Mouse (Mus musculus) hindbrain, embryonic 16.5 days (tissue): Measurements from ENCODE around the gene Rps6kc1. TPM values are rescaled to one million over a fixed set of nuclear protein-coding genes. Genes with fewer than 3 reads are reported as not detected.
A peak's percentile ranks its signal among the peaks of the same experiment; 100 is the strongest.

Source experiments
- ATAC-seq: fragments of 200-750 bp; cut with Nextera tagmentation; 2 replicates; pipeline ENCODE4 v1.8.0; 2017; ENCODE audit warnings: moderate TSS enrichment, moderate library complexity
- H3K27ac ChIP-seq: fragments of 300-500 bp; sonication (generic); 2 replicates; pipeline ENCODE4 v1.5.1; 2014; ENCODE audit warnings: low read depth, mild to moderate bottlenecking, control low read depth, low read length, moderate library complexity
- H3K27me3 ChIP-seq: fragments of 300-500 bp; sonication (generic); replicated peaks from 2 replicates; pipeline ENCODE4 v1.6.1; 2014; ENCODE audit warnings: low read length; ENCODE audit not compliant: control insufficient read depth, insufficient read depth
- H3K36me3 ChIP-seq: fragments of 300-500 bp; sonication (generic); 2 replicates; pipeline ENCODE4 v1.6.1; 2014; ENCODE audit warnings: mild to moderate bottlenecking, low read length, moderate library complexity, mixed read lengths; ENCODE audit not compliant: control insufficient read depth, insufficient read depth
- H3K4me1 ChIP-seq: fragments of 300-500 bp; sonication (generic); 2 replicates; pipeline ENCODE4 v1.6.1; 2014; ENCODE audit warnings: low read depth, low read length; ENCODE audit not compliant: control insufficient read depth, insufficient read depth
- H3K4me2 ChIP-seq: fragments of 300-500 bp; sonication (generic); 2 replicates; pipeline ENCODE4 v1.6.1; 2014; ENCODE audit warnings: mild to moderate bottlenecking, low read length, control low read depth, moderate library complexity
- H3K4me3 ChIP-seq: fragments of 300-500 bp; sonication (generic); 2 replicates; pipeline ENCODE4 v1.5.1; 2014; ENCODE audit warnings: mild to moderate bottlenecking, low read length, control low read depth, moderate library complexity
- H3K9ac ChIP-seq: fragments of 300-500 bp; sonication (generic); 2 replicates; pipeline ENCODE4 v1.6.1; 2014; ENCODE audit warnings: low read depth, mild to moderate bottlenecking, control low read depth, low read length, moderate library complexity
- H3K9me3 ChIP-seq: fragments of 300-500 bp; sonication (generic); 2 replicates; pipeline ENCODE4 v1.6.1; 2014; ENCODE audit warnings: mild to moderate bottlenecking, low read length, moderate library complexity; ENCODE audit not compliant: control insufficient read depth
- WGBS: fragments of 180-500 bp; shearing (Covaris S2); extraction: QIAGEN DNeasy Blood & Tissue Kit; methylation state at CpG from one replicate; pipeline ENCODE4 v1.1.7; 2014; 5-methylcytosine and 5-hydroxymethylcytosine counted together
- polyA plus RNA-seq: library from polyadenylated mRNA; unstranded; fragments of >200 nt; fragmentation: Nextera tagmentation; extraction: Ambion mirVana; gene quantifications from 2 replicates; pipeline ENCODE4 v1.2.1, GENCODE M21; 2015

Gene Rps6kc1
- polyA plus RNA-seq, 1 experiment from 2014 or later: 28.4 TPM

GRCm38 (mm10) chr1:190834201-190834907 is 77.2 kb downstream of the Rps6kc1 start:
- WGBS: 77% methylated on average over 7 of the region's 7 CpGs
- Histone ChIP-seq H3K27me3 (no peaks in the 10 kb centered on the region), H3K4me2 (no peak overlapping the region), H3K9ac (no peak overlapping the region), H3K9me3 (no peaks in the 10 kb centered on the region), H3K36me3 (no peaks in the 10 kb centered on the region), H3K27ac (no peak overlapping the region), H3K4me3 (no peak overlapping the region), H3K4me1 (no peaks in the 10 kb centered on the region)
- ATAC-seq: no peak

GRCm38 (mm10) chr1:190832965-190833630 is 78.5 kb downstream of the Rps6kc1 start:
- no peak overlapping the region for H3K4me3 ChIP-seq
- H3K4me1 ChIP-seq: no peaks in the 10 kb centered on the region
- H3K27ac ChIP-seq: no peak overlapping the region
- 94% methylated on average over 8 of the region's 8 CpGs for WGBS
- no peaks in the 10 kb centered on the region for H3K36me3 ChIP-seq
- H3K9ac ChIP-seq: no peak overlapping the region
- no peak for ATAC-seq
- H3K9me3 ChIP-seq: no peaks in the 10 kb centered on the region
- H3K4me2 ChIP-seq: no peak overlapping the region
- H3K27me3 ChIP-seq: no peaks in the 10 kb centered on the region

GRCm38 (mm10) chr1:190831839-190832497 is 79.6 kb downstream of the Rps6kc1 start:
- ATAC-seq: peak; percentile 24; the same call in 1 of the 2 replicates
- Histone ChIP-seq H3K27me3 (no peaks in the 10 kb centered on the region), H3K4me3 (no peak overlapping the region), H3K9ac (no peak overlapping the region), H3K36me3 (no peaks in the 10 kb centered on the region), H3K9me3 (no peaks in the 10 kb centered on the region), H3K4me2 (no peak overlapping the region), H3K4me1 (no peaks in the 10 kb centered on the region), H3K27ac (no peak overlapping the region)
- WGBS: 60% methylated on average over 10 of the region's 10 CpGs

DNA sequence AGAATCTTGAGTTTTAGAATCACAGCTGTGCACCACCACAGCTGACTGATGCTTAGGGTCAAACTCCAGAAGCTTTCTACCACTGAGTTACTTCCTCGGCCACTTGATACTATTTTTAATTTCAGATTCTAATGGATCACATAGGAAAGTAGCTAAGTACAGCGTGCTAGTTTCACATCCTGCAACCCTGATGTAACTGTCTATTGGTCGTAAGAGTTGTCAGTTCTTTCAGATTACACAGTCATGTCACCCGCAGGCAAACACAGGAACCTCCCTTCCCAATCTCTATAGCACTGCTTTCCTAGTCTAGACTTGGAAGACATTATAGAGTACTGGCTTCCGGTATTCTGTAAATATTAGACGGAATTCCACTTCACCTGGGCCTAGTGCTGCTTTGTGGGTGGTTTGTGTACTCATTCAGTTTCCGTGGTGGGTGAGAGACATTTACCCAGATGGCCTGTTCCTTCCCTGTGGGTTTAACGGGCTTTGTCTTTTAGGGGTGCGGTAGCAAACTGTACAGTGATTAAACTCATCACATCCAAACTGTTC is 85.0 kb downstream of the Rps6kc1 start:
- no peak overlapping the region for H3K27ac ChIP-seq
- H3K4me2 ChIP-seq: no peak overlapping the region
- H3K27me3 ChIP-seq: no peaks in the 10 kb centered on the region
- no peaks in the 10 kb centered on the region for H3K36me3 ChIP-seq
- no peak for ATAC-seq
- no peaks in the 10 kb centered on the region for H3K9me3 ChIP-seq
- H3K4me3 ChIP-seq: no peak overlapping the region
- H3K4me1 ChIP-seq: no peaks in the 10 kb centered on the region
- no peak overlapping the region for H3K9ac ChIP-seq
- WGBS: 92% methylated on average over 9 of the region's 9 CpGs

DNA sequence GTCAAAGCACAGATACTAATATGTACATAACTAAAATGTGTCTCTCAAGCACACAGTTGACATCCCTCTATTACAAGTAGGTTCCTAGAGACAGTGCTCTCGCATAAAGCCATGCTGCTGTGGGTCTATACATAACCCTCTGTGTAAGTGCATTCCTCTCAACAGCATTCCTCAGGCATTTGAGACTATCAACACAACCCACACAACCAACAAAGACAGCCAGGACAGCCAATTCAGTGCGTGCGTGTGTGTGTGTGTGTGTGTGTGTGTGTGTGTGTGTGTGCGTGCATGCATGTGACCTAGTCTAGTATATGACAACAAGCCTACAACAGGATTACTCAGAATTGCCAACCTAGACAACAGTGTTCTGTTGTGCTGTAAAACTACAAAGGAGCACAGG is 87.8 kb downstream of the Rps6kc1 start:
- no peaks in the 10 kb centered on the region for H3K9me3 ChIP-seq
- no peaks in the 10 kb centered on the region for H3K36me3 ChIP-seq
- H3K9ac ChIP-seq: no peak overlapping the region
- H3K4me2 ChIP-seq: no peak overlapping the region
- ATAC-seq: no peak
- 87% methylated on average over 4 of the region's 4 CpGs for WGBS
- H3K27ac ChIP-seq: no peak overlapping the region
- no peak overlapping the region for H3K4me3 ChIP-seq
- H3K4me1 ChIP-seq: no peaks in the 10 kb centered on the region
- H3K27me3 ChIP-seq: no peaks in the 10 kb centered on the region

DNA sequence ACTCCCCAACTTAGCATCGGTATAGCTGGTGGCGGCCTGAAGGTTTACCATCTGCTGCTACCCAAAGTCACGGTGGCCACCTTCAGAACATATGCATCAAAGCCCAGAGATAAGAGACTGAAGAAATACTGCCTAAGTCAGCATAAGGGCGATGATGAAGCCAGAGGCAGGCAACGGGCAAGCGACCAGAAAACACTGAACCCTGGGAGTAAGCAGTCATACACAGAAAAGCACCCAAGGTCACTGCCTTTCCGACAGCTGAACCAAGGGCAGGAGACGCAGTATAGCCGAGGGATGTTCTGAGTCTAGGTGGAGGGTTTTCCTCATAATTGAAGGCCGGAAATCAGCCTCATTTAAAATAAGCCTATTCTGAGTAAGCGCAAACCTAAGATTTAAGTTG is 95.4 kb downstream of the Rps6kc1 start:
- H3K4me1 ChIP-seq: no peaks in the 10 kb centered on the region; the same call in none of the 2 replicates
- H3K27me3 ChIP-seq: no peaks in the 10 kb centered on the region
- no peak for ATAC-seq
- H3K9me3 ChIP-seq: no peaks in the 10 kb centered on the region
- no peak overlapping the region for H3K4me3 ChIP-seq
- H3K27ac ChIP-seq: no peak overlapping the region
- 71% methylated on average over 11 of the region's 11 CpGs for WGBS
- H3K36me3 ChIP-seq: no peaks in the 10 kb centered on the region
- no peak overlapping the region for H3K9ac ChIP-seq
- H3K4me2 ChIP-seq: no peak overlapping the region

DNA sequence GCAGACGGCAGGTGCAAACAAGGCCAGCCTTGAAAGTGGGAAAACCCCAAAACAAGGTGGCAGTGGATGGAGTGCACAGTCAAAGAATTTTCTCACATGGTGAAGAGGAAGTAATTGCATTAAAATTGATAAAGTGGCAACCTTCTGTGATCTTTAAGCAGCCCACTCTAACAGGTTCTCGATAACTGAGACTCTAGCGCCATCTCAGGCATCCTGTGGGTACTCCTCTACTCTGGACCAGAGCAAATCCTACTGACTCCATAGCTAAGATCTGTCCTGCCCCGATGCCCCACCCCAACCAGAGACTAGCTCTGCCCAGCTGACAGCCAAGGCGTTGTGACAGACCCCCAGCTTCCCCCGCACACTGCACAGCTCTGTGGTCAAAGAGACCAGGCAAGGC is 101.2 kb downstream of the Rps6kc1 start:
- Histone ChIP-seq H3K36me3 (0 out of 2 replicates have a peak, but pooled peaks cover 2% of the 10 kb centered on the region), H3K9ac (no peak overlapping the region), H3K4me2 (no peak overlapping the region), H3K27ac (no peak overlapping the region), H3K4me1 (peaks cover 12% of the 10 kb centered on the region), H3K4me3 (no peak overlapping the region), H3K27me3 (no peaks in the 10 kb centered on the region), H3K9me3 (no peaks in the 10 kb centered on the region)
- 80% methylated on average over 6 of the region's 6 CpGs for WGBS
- ATAC-seq: no peak

DNA sequence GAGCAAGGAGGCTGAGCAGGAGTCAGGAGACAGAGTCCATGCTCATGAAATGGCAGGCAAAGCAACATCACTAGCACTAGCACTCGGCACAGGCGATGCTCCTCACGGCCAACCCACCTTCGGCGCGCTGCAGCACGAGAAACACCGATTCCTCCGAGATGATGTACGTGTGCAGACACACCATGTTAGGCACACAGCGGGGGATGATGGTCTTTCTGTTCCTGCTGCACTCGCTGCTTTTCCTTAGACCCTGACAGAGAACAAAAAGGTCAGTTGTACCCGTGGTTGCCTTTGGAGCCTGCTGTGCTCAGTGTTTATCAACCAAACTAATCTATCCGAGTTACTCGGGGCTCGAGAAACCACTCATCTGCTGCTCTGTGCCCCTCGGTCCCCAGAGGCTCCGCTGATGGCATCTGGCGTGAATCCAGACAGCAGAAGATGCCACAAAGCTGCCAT is 102.8 kb downstream of the Rps6kc1 start:
- Histone ChIP-seq H3K9me3 (no peaks in the 10 kb centered on the region), H3K27me3 (no peaks in the 10 kb centered on the region), H3K9ac (peak overlapping the region; percentile 20), H3K36me3 (0 out of 2 replicates have a peak, but pooled peaks cover 2% of the 10 kb centered on the region), H3K4me1 (peaks cover 12% of the 10 kb centered on the region), H3K27ac (no peak overlapping the region; the same call in 1 of the 2 replicates), H3K4me2 (peak overlapping the region; percentile 37), H3K4me3 (no peak overlapping the region)
- peak; percentile 50 for ATAC-seq
- 19% methylated on average over 19 of the region's 19 CpGs for WGBS

DNA sequence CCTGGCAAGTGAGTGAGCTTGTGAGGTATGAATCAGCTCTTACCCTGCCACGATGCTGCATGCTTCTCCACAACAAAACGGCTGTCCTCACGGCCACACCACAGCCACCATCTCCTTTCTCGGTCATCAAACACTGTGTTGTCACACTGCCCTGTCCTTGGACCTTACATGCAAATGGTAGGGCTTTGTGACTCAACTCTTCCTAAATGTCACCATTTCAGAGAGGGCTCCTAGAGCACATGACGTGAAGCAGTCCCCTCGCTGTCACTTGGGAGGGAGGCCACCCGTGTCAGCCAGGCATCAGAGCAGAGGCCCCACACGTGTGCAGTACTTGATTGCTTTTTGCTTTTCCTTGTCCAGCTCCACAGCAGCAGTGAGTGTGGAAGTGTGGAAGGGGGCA is 104.8 kb downstream of the Rps6kc1 start:
- no peak overlapping the region for H3K4me3 ChIP-seq
- ATAC-seq: no peak
- H3K27me3 ChIP-seq: no peaks in the 10 kb centered on the region
- 0 out of 2 replicates have a peak, but pooled peaks cover 2% of the 10 kb centered on the region for H3K36me3 ChIP-seq
- no peak overlapping the region for H3K9ac ChIP-seq
- H3K27ac ChIP-seq: no peak overlapping the region
- H3K4me1 ChIP-seq: peaks cover 12% of the 10 kb centered on the region
- WGBS: 91% methylated on average over 8 of the region's 8 CpGs
- H3K9me3 ChIP-seq: no peaks in the 10 kb centered on the region
- H3K4me2 ChIP-seq: no peak overlapping the region
